Mouse (Mus musculus) urinary bladder, postnatal 14 days (tissue): ENCODE data around the gene Rtp4.

ENCODE experiments used
- DNase-seq: peaks from one replicate; pipeline ENCODE4 v3.0.0; 2021; ENCODE audit warnings: low spot score

Rtp4 gene

GRCm38 (mm10) chr16:23591119-23592105, 71.3 kb downstream of the Rtp4 start:
- DNase-seq = no peak

GRCm38 (mm10) chr16:23592501-23592900, 72.4 kb downstream of the Rtp4 start:
- DNase-seq = no peak

- no peak for DNase-seq
These were observed 76.6 kb downstream of the Rtp4 start for GRCm38 (mm10) chr16:23596696-23597095.

GRCm38 (mm10) chr16:23597968-23598367, 77.9 kb downstream of the Rtp4 start:
- DNase-seq = no peak

GRCm38 (mm10) chr16:23606220-23606619, 86.1 kb downstream of the Rtp4 start:
- DNase-seq = no peak

GRCm38 (mm10) chr16:23606651-23607050, 86.6 kb downstream of the Rtp4 start:
- DNase-seq = no peak

GRCm38 (mm10) chr16:23607911-23608410, 87.9 kb downstream of the Rtp4 start:
- DNase-seq = no peak

GRCm38 (mm10) chr16:23609748-23610185, 89.7 kb downstream of the Rtp4 start:
- peak; percentile 6 for DNase-seq

- DNase-seq = no peak
These were observed 104.1 kb downstream of the Rtp4 start for GRCm38 (mm10) chr16:23624205-23624604.

GRCm38 (mm10) chr16:23631531-23631930, 111.4 kb downstream of the Rtp4 start:
- DNase-seq = no peak

GRCm38 (mm10) chr16:23632681-23633080, 112.6 kb downstream of the Rtp4 start:
- DNase-seq = no peak

GRCm38 (mm10) chr16:23653028-23653427, 132.9 kb downstream of the Rtp4 start:
- DNase-seq = no peak

GRCm38 (mm10) chr16:23653479-23653878, 133.4 kb downstream of the Rtp4 start:
- DNase-seq = no peak

GRCm38 (mm10) chr16:23659597-23660531, 139.8 kb downstream of the Rtp4 start:
- no peak for DNase-seq
